Mouse (Mus musculus) liver, adult 2 months (tissue): ENCODE measurements at regions not wholly inside any gene's neighbourhood (a gene's known extent, or its start where the extent isn't known, plus 50 kb on each side); places are given as distances from the start of the nearest gene placed in this dataset.

ENCODE experiments used
- DNase-seq: peaks from one replicate; pipeline ENCODE4 v3.0.0-alpha.2; 2011; ENCODE audit warnings: low read depth, low spot score; ENCODE audit errors: extremely low read depth
- H3K27ac ChIP-seq: fragments of 200-500 bp; replicated peaks from 2 replicates; pipeline ENCODE4 v1.5.1; 2012; ENCODE audit warnings: low read depth, mild to moderate bottlenecking, control low read depth, inconsistent platforms, low read length; ENCODE audit not compliant: insufficient read depth
- H3K27me3 ChIP-seq: fragments of 200-500 bp; 2 replicates; pipeline ENCODE4 v1.6.1; 2012; ENCODE audit warnings: mild to moderate bottlenecking, moderate library complexity, low read length, inconsistent platforms; ENCODE audit not compliant: control insufficient read depth, insufficient read depth
- H3K36me3 ChIP-seq: fragments of 200-500 bp; 2 replicates; pipeline ENCODE4 v1.6.1; 2012; ENCODE audit warnings: low read length, inconsistent platforms; ENCODE audit not compliant: control insufficient read depth, insufficient read depth
- H3K4me1 ChIP-seq: fragments of 200-500 bp; 2 replicates; pipeline ENCODE4 v1.6.1; 2011; ENCODE audit warnings: low read length; ENCODE audit not compliant: control insufficient read depth, insufficient read depth
- H3K4me3 ChIP-seq: fragments of 200-500 bp; 2 replicates; pipeline ENCODE4 v1.5.1; 2011; ENCODE audit warnings: low read depth, mild to moderate bottlenecking, control low read depth, low read length, moderate library complexity; ENCODE audit not compliant: insufficient read depth
- H3K79me2 ChIP-seq: fragments of 200-500 bp; 2 replicates; pipeline ENCODE4 v1.6.1; 2012; ENCODE audit warnings: inconsistent platforms, mild to moderate bottlenecking, low read length, moderate library complexity; ENCODE audit not compliant: control insufficient read depth, insufficient read depth
- H3K9ac ChIP-seq: fragments of 200-500 bp; 2 replicates; pipeline ENCODE4 v1.6.1; 2012; ENCODE audit warnings: low read depth, mild to moderate bottlenecking, control low read depth, inconsistent platforms, low read length
- CTCF ChIP-seq: fragments of 200-500 bp; IDR thresholded peaks from 2 replicates; pipeline ENCODE4 v1.5.1; 2011; ENCODE audit warnings: low read depth, low read length, control low read depth
- POLR2A ChIP-seq: fragments of 200-500 bp; IDR thresholded peaks from 2 replicates; pipeline ENCODE4 v1.6.1; 2011; ENCODE audit warnings: low read length, control low read depth; ENCODE audit not compliant: insufficient read depth; ENCODE audit errors: extremely low read depth
- WGBS: fragments of 180-500 bp; shearing (Covaris S2); methylation state at CpG from one replicate; pipeline ENCODE4 v1.1.7; 2018; 5-methylcytosine and 5-hydroxymethylcytosine counted together

DNA sequence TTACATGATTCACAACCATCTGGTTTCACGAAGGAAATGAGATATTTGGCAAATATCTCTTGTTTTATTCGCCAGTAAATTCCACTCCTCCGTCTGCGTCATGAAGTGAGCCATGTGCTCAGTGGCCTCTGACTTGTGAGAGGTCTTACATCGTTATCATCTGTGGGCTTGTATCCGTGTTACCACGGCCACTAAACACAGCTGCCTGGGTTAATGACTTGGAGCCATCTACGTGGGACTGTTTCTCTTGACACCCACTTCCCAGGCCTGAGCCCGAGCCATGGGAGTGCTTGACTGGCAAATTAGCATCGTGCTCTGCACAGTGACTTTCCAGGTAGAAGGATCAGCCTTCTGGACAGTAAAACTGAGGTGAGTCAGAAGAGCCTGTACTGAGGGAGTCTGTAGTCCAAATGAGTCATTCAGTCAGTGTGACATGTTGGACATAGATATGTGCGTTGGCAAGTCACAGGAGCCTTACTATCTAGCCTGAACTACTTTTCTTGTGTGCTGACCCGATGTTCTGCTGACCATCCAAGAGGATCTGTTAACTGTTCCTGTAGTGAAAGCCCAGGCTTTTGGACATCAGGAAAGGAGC lies 137.7 kb downstream of the Tmx1 start:
- WGBS, result 82% methylated on average over 12 of the region's 12 CpGs
- Histone ChIP-seq H3K27me3 (no peaks in the 10 kb centered on the region; the same call in 1 of the 2 replicates), H3K27ac (no peak overlapping the region), H3K9ac (no peak overlapping the region), H3K4me1 (no peaks in the 10 kb centered on the region), H3K79me2 (no peaks in the 10 kb centered on the region), H3K4me3 (no peak overlapping the region), H3K36me3 (no peaks in the 10 kb centered on the region)
- TF ChIP-seq CTCF (no peak), POLR2A (no peak)
- DNase-seq, result peak; percentile 9

DNA sequence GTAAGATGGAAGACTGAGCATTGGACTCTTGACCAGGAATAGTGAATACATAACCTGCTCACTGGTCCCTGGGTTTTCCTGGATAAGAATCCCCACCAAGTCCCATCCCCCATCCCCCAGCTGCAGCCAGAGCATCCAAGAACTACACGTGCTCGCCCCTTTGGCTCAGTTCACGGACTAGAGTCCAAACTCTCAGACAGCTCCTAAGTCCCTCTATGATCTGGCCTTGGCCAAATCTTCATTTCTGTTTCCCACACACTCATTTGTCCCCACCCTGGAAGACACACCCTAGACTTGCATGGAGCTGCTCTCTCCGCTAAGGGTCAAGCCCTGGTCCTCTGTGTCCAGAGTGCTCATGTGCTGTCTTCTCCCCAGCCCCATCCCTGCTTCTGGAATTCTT lies 139.9 kb downstream of the Tmx1 start:
- WGBS, result 88% methylated on average over 4 of the region's 4 CpGs

GRCm38 (mm10) chr12:70598211-70598701 lies 145.4 kb downstream of the Tmx1 start:
- Histone ChIP-seq H3K27me3 (no peaks in the 10 kb centered on the region), H3K79me2 (no peaks in the 10 kb centered on the region), H3K4me3 (no peak overlapping the region), H3K9ac (no peak overlapping the region), H3K4me1 (no peaks in the 10 kb centered on the region), H3K36me3 (no peaks in the 10 kb centered on the region), H3K27ac (no peak overlapping the region)
- 90% methylated on average over 15 of the region's 15 CpGs for WGBS
- no peak for TF ChIP-seq POLR2A
- TF ChIP-seq CTCF, result no peak
- no peak for DNase-seq

More for the DNA sequence above, 139.9 kb downstream of the Tmx1 start:
- H3K4me3 ChIP-seq, result no peak overlapping the region
- H3K9ac ChIP-seq, result no peak overlapping the region
- no peak for DNase-seq
- H3K79me2 ChIP-seq, result no peaks in the 10 kb centered on the region
- H3K4me1 ChIP-seq, result no peaks in the 10 kb centered on the region
- no peaks in the 10 kb centered on the region; the same call in 1 of the 2 replicates for H3K27me3 ChIP-seq
- H3K27ac ChIP-seq, result no peak overlapping the region
- no peak for TF ChIP-seq POLR2A
- no peak for TF ChIP-seq CTCF
- no peaks in the 10 kb centered on the region for H3K36me3 ChIP-seq

DNA sequence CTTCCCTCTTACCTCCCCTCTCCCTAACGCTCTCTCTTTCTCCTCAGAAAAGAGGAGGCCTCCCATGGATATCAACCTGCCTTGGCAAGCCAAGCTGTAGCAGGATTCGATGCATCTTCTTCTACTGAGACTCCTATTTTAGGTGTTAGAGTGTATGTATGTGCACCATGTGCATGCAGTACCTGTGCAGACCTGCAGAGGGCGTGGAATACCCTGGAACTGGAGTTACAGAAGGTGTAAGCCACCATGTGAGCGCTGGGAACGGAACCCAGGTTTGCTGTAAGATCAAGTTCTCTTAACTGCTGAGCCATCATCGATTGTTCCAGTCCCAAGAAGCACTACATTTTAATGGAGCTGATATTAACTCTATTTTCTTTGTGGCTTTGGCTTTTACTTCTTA lies 146.8 kb downstream of the Tmx1 start:
- no peak for DNase-seq
- Histone ChIP-seq H3K27me3 (no peaks in the 10 kb centered on the region), H3K9ac (no peak overlapping the region), H3K4me3 (no peak overlapping the region), H3K36me3 (no peaks in the 10 kb centered on the region), H3K4me1 (no peaks in the 10 kb centered on the region), H3K27ac (no peak overlapping the region), H3K79me2 (no peaks in the 10 kb centered on the region)
- TF ChIP-seq CTCF (0 out of 2 replicates have a peak, but pooled peaks have one; percentile 14), POLR2A (no peak)
- WGBS, result 87% methylated on average over 6 of the region's 6 CpGs

DNA sequence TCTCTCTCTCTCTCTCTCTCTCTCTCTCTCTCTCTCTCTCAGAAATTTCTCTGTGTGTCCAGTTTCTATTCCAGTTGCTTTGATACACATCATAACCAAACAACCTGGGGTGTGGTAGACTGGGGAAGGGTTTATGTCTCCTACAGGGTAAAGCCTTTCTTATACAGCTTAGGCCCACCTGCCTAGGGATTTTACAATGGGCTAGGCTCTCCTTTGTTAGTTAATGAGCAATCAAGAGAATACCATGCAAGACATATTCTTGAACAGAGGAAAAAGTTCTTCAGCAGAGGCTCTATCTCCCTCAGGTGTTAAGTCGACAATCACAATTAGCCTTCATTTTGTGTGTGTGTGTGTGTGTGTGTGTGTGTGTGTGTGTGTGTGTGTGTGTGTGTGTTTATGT lies 151.0 kb downstream of the Tmx1 start:
- DNase-seq, result no peak
- no peaks in the 10 kb centered on the region for H3K36me3 ChIP-seq
- 100% methylated on average over 1 of the region's 1 CpGs for WGBS
- TF ChIP-seq CTCF (no peak), POLR2A (no peak)
- H3K27ac ChIP-seq, result no peak overlapping the region
- no peaks in the 10 kb centered on the region for H3K4me1 ChIP-seq
- no peaks in the 10 kb centered on the region for H3K79me2 ChIP-seq
- H3K9ac ChIP-seq, result no peak overlapping the region
- H3K4me3 ChIP-seq, result no peak overlapping the region
- no peaks in the 10 kb centered on the region for H3K27me3 ChIP-seq

GRCm38 (mm10) chr12:70608672-70609071 lies 155.8 kb downstream of the Tmx1 start:
- WGBS, result 67% methylated on average over 5 of the region's 5 CpGs

More at GRCm38 (mm10) chr12:70608672-70609071, 155.8 kb downstream of the Tmx1 start:
- H3K27me3 ChIP-seq, result no peaks in the 10 kb centered on the region; the same call in 1 of the 2 replicates
- H3K9ac ChIP-seq, result no peak overlapping the region
- H3K36me3 ChIP-seq, result no peaks in the 10 kb centered on the region
- TF ChIP-seq POLR2A, result no peak
- TF ChIP-seq CTCF, result no peak
- no peaks in the 10 kb centered on the region for H3K79me2 ChIP-seq
- no peaks in the 10 kb centered on the region for H3K4me1 ChIP-seq
- no peak for DNase-seq
- H3K4me3 ChIP-seq, result no peak overlapping the region
- no peak overlapping the region for H3K27ac ChIP-seq
